Mouse (Mus musculus) MEL (cell line): ENCODE data around the gene Gabrg3.

Experiments
- CTCF ChIP-seq, 3 experiments: IDR thresholded peaks in 2 of 3; conservative IDR thresholded peaks in 1 of 3; 2 replicates each; pipeline ENCODE4 v1.5.1; 2011 to 2012; ENCODE audit warnings: low read length in 3 of 3, low read depth in 2 of 3, mild to moderate bottlenecking in 2 of 3, improper control_type of control experiment in 1 of 3, inconsistent platforms in 1 of 3, mixed read lengths in 1 of 3, moderate library complexity in 1 of 3; ENCODE audit not compliant: control insufficient read depth in 1 of 3, insufficient read depth in 1 of 3, poor library complexity in 1 of 3, severe bottlenecking in 1 of 3
- NELFE ChIP-seq: IDR thresholded peaks from 2 replicates; pipeline ENCODE4 v1.6.1; 2011; ENCODE audit warnings: low read depth, low read length, improper control_type of control experiment

GRCm38 (mm10) chr7:57166931-57167330 lies 220.1 kb downstream of the Gabrg3 start:
- TF ChIP-seq NELFE (no peak), CTCF (IDR thresholded peaks at IDR 0.05 in 2 of 3, conservative IDR thresholded peaks at IDR 0.05 in 1 of 3; ENCODE audit: control insufficient read depth in 1 of 3, insufficient read depth in 1 of 3, low read depth in 2 of 3, low read length in 3 of 3, poor library complexity in 1 of 3, severe bottlenecking in 1 of 3) (no peak)
